Mouse (Mus musculus): ENCODE measurements at regions not wholly inside any gene's neighbourhood (a gene's known extent, or its start where the extent isn't known, plus 50 kb on each side); places are given as distances from the start of the nearest gene placed in this dataset.

DNA sequence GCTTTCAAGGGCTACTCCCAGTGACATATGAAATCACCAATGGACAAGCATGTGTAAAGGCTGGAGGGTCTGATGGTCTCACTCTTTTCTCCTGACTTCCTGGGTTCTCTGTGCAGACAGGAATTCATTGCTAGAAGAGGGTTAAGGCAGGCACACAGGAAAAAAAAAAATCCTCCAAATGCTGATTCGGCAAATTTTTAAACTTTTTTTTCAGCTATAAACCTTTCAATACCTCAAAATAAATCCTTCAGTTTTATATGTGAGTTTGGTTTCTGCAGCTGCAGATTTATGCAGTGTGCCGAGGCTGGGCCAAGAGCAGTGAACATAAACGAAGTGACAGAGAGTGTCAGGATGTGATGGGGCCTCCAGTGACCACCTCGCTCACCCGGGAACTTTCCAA, 235.9 kb upstream of the Sox9 start:
- TF ChIP-seq GATA1 (IDR thresholded peaks at IDR 0.05; ENCODE audit: low read length), result no peak

DNA sequence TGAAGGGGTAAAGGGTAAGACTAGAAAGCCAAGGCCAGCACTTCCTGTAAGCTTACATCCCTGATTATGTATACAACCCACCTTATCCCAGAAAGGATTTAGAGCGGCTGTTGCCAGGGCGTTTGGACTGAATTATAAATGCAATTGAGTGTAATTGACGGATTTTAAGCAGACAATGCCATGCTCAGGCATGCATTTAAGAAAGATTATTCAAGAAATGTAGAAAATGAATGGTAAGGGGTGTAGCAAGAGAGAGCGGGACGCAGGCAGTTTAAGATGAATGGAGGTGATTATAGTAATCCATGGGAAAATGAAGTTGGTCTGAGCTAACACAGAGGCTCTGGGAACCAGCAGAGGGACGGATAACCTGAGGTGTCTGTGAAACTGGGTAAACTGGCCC, 229.2 kb upstream of the Sox9 start:
- TF ChIP-seq GATA1 (IDR thresholded peaks at IDR 0.05; ENCODE audit: low read length), result no peak

DNA sequence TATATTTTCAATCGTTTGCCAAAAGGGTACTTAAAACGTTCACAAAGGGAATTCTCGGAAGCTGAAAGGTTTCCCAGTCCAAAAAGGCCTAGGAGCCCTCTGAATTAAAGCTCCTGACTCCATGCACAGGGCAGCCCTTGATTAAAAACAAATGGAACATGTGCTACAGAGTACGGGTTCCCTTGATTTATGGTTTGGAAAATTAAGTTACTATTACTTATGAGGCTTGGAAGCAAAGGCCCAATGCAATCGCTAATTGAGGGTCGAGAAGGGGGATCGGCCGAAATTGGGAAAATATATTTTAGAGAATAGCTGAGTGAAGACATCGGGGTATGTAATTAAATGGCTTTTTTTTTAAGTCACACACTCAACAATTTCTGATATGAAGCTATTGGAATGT, 219.0 kb upstream of the Sox9 start:
- TF ChIP-seq GATA1 (IDR thresholded peaks at IDR 0.05; ENCODE audit: low read length), result no peak

DNA sequence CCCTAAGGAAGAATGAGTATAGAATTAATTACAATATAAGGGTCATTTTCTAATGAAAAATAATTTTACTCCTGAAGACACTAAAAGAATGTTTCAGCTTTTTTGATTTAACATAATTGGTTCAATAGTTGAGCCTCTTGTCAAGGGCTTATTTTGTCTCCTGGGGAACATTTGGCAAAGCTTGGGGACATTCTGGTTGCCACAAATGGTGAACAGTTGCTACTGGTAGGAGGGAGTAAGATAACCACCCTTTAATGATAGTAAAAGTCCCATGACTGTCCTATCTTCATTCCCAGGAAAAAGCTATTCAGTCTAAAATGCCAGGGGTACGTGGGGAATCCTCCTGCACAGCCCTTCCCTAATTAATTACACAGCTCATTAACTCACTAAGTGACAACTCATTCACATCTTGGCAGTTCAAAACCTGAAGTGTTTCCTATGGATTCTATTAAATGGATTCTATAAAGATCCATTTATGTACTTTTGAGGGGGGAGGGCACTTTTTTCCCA, 217.3 kb upstream of the Sox9 start:
- TF ChIP-seq GATA1 (IDR thresholded peaks at IDR 0.05; ENCODE audit: low read length), result no peak

DNA sequence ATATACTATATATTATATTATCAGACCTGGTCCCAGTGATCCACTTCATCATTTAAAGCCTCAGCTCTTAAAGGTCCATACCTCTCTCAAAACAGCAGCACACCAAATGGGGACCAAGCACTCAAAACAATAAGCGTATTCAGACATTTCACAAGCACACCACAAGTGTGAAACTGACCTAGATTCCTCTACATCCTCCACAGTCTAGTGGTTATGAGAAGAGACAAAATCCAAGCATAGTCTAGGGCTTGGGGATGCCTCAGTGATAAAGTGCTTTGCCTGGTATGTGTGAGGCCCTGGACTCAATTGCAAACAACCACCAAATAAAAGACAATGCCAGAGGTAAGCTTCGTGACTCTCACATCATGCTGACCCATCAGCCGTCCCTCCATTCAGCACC, 216.0 kb upstream of the Sox9 start:
- no peak for TF ChIP-seq GATA1 (IDR thresholded peaks at IDR 0.05; ENCODE audit: low read length)

DNA sequence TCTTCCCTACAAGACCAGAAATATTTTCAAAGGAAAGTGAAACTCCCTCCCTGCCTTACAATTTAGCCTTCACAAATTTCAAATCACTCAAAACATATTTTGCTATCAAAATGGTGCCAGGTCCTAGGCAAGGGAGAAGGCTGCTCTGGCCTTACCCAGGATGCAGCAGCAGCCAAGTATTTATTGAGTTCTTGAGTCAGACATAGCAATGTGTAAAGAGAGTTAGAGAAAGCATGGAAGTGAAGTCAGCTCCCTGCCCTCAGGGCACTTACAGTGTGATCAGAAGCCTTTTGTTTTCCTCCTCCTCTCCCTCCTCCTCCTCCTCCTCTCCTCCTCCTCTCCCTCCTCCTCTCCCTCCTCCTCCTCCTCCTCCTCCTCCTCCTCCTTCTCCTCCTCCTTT, 194.6 kb upstream of the Sox9 start:
- no peak for TF ChIP-seq GATA1 (IDR thresholded peaks at IDR 0.05; ENCODE audit: low read length)

DNA sequence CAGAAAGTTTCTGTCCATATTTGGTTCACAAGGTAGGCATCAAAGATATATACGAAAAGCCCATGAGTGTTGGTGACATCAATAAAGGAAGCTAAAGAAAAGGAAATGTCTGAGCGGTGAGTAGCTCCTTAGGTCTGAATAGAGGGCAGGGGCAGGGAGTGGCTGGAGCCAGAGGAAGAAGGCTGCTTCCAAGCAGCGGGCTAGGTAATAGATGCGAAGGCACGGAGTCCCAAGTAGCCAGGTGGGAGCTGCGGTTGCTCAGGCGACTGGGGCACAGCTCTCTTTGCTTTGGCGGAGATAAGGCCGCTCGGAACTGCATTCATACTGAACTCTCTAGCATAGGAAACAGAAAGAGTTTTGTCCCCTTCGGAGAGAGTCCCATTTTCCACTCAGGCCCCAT, 193.9 kb upstream of the Sox9 start:
- TF ChIP-seq GATA1 (IDR thresholded peaks at IDR 0.05; ENCODE audit: low read length), result no peak

DNA sequence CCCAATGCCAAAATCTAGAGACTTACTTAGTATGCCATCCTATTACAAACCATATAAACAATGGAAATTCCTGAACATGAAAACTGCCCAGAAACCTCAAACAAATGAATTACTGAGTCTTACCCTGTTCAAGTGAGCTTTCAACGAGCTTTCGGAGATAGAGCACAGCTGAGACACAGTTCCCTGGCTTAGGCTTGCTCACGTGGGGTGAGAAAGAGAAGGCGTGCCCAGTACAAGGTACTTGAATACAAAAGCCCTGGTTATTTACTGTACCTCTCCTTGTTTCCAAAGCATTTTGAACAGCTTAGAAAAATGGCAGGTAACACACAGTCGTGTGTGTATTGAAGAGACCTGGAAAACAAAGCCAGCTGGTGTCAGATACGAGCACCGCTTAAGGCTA, 191.8 kb upstream of the Sox9 start:
- TF ChIP-seq GATA1 (IDR thresholded peaks at IDR 0.05; ENCODE audit: low read length), result no peak

DNA sequence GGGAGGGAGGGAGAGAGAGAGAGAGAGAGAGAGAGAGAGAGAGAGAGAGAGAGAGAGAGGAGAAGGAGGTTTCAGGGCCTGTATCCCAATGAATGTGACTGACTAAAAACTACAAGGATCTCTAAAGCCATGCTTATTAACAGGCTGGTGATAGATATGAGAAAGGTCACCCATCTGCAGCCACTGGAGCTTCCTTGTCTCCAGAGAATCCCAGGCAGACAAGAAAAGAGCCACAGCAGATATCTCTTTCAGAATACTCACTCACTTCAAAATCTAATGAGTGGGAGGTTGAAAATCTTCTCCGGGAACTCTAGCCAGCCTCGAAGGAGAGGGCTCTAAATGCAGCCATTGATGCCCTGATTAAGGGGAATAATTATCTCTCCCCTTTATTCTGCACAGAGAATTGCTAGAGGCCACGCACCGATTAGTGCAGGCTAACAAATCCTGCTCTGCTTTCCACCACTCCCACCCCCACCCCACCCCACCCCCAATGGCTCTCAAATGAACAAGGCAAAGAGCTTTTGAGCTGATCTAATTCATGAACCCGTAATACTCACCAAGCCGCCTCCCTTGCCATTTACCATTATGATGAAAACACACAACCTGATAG, 189.5 kb upstream of the Sox9 start:
- TF ChIP-seq GATA1 (IDR thresholded peaks at IDR 0.05; ENCODE audit: low read length), result no peak

DNA sequence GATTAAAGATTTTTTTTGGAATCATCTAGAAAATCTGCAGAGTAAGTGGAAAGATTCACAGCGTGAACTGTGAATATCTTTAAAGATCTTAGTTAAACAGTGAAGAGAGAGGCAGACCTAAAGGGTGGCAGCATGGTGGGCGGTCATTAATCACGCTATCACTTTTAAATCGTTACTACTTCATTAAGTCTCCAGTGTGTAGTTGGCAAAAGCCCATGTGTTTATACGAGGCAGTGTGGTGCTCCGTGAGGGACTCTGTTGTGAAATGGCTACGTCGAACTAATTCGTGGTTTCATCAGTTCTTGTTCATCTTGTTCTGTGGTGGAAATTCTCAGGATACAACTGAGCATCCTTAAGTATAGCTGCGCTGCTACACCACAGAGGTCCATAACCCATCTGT, 188.2 kb upstream of the Sox9 start:
- no peak for TF ChIP-seq GATA1 (IDR thresholded peaks at IDR 0.05; ENCODE audit: low read length)

DNA sequence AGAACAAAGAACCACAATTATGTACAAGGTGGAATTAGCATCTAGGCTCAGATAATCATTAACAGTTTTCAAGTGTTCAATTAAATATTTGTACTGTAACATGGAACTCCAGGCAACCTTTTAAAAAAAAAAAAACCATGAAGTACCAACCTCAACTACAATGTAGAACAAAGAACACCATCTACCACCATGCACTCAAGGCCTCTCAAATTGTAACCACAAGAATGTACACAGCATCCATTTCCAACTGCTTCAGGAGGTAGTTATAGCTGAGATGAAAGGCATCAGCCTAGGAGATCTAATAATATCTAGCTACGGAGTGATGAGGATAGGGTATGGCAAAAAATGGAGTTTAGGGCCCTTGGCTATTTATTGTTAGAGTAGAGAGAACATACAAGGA, 174.7 kb upstream of the Sox9 start:
- TF ChIP-seq GATA1 (IDR thresholded peaks at IDR 0.05; ENCODE audit: low read length), result no peak

DNA sequence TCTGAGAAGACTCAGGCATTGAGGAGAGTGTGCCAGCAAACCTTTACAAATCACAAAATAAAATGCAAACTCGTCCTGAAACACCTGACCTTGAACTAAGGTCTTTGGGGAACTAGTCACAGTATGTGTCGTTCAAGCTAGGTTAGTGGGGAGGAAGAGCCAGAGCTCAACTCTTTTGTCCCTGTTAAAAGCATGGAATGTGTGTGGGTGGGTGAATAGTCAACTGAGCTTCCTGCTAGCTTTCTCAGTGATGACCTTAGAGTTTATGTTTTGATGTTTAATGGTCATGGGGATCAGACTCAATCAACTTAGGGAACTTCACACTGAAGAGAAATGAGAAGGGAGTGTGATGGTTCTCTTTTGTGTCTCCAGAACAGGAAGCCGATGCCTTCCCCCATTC, 172.7 kb upstream of the Sox9 start:
- TF ChIP-seq GATA1 (IDR thresholded peaks at IDR 0.05; ENCODE audit: low read length), result no peak

DNA sequence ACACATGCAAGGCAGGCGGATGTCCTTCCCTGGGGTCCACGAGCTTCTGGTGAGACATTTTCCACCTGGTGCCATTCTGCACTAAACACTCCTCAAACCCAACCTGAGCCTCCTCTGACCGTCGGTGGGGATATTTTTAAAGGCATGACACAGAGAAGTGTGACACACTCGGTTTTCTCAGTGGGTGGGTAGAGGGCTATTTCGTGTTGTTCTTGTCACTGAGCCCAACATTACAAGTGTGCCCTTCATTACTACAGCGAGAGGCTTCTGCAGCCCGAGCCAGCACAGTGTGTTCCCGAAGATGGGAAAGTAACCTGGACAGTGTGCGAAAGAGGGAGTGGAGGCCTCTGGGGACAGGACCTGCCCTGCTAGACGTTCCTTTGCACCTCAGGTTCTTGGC, 171.0 kb upstream of the Sox9 start:
- TF ChIP-seq GATA1 (IDR thresholded peaks at IDR 0.05; ENCODE audit: low read length), result no peak

DNA sequence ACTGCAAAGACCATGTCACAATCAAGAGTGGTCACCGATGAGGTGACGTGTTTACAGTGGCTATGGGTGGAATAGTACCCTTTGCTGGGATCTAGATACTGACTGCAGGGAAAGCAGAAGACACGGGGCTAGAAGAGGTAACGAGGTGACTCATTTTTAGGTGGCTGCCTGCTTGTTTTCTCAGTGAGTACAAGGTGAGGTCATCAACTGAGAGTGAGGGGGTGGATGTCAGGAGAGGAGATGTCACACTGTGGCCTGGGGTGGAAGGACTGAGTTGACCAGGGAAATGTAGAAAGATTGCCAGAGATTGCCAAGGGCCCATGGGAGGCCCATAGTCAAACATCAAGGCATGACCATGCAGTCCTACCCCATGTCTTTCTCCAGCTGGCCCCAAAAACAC, 166.4 kb upstream of the Sox9 start:
- TF ChIP-seq GATA1 (IDR thresholded peaks at IDR 0.05; ENCODE audit: low read length), result no peak

DNA sequence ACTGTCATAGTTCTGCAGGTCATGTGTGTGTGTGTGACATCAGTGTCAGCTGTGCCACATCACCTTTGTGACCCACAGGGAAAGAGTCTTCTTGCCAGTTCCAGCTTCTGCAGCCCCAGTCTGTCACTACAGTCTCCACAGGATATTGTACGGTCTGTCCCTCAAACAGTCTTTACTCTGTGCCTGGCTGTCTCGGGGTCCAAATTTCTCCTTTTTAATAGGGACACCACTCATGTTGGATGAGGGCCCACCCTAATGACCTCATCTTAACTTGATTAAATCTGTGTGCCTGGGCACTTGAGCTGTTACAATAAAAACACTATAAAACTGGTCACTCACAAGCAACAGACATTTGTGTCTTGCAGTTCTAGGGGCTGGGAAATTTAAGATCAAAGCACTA, 165.1 kb upstream of the Sox9 start:
- no peak for TF ChIP-seq GATA1 (IDR thresholded peaks at IDR 0.05; ENCODE audit: low read length)

DNA sequence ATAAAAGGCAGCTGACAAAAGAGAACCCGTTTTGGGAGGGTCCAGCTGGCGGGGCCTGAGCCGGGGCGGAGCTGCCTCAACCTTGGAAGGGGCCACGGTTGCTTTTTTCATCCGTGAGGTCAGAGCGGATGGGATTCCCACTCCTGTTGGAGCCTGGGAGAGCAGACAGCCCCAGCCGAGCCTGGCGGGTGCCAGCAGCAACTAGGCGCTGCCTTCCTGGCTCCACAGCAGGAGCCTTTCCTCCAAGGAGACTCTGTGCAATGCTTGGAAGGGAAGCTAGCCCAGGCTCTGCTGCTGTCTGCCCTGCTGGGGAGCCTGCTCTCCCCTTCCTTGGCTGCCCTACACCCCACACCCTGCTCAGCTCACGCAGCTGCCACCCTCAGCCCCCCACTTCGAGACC, 161.1 kb upstream of the Sox9 start:
- TF ChIP-seq GATA1 (IDR thresholded peaks at IDR 0.05; ENCODE audit: low read length), result no peak

DNA sequence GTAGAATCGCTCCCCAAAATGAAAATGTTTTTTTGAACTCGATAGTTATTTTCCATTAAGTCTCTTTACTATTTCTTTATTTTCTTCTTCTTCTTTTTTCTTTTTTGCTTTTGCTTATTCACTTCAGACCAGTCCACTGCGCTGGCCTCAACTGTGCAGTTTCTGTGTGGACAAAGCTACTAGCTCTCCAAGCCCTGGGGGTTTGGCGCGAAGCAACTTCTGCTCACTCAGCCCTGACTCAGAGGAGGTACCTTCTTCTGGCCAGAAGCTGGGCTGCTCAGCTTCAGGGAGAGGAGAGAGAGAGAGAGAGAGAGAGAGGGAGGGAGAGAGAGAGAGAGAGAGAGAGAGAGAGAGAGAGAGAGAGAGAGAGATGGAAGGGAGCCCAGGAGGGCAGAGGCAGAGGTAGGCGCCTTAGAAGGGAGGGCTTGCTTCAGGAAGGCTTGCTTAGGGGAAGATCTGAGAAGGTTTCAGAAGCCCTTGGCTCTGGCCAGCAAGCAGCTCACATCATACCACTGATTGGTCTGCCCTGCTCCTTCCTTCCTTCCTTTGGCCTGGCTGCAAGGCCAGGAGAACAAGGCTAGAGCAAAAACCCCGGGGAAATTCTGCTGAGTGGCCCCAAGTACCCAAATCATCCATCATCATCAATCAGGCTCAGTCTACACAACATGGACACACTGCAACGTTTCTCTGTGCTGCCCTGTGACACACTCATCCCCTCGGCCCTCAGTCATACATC, 160.5 kb upstream of the Sox9 start:
- no peak for TF ChIP-seq GATA1 (IDR thresholded peaks at IDR 0.05; ENCODE audit: low read length)

Measured in G1E-ER4 (cell line).